Mouse (Mus musculus): ENCODE results near the gene Cenpx. TPM values are rescaled to one million over a fixed set of nuclear protein-coding genes. Genes with fewer than 3 reads are reported as not detected.
"Not testable (repeated sequence)": the region's sequence is repeated elsewhere in the genome, so short reads cannot be mapped to it uniquely, and the experiment has no call there.

Gene Cenpx
- polyA plus RNA-seq, 1 experiment from 2014 or later: 21.7 TPM

DNA sequence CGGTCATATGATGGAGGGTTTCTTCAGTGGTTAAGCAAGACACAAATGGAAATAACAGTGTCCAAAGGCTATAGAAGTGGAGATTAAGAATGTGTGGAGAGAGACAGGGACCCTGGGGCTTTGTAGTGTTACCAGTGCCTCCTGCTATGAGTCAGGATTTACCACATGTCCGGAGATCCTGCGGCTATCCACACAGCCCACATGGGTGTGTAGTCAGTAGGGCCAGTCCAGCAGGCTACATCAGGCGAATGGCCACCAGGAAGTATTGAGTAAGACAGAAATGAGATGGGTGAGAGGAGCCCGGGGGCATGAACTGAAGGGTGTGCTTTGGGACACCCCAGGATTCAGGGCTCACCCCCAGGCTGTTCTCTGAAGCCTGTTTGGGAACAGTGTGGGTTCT, 30.9 kb downstream of the Cenpx start:
- ChIA-PET CTCF (no interaction called here), POLR2A (no interaction called here)
- no peak for ATAC-seq
- in situ Hi-C loops (cut with MboI; ENCODE audit: low pct_unique_long_range_greater_than_20kb): no loop called here
- no peak for DNase-seq (ENCODE audit: low read depth, low spot score)
- no peak for TF ChIP-seq CTCF (IDR thresholded peaks at IDR 0.05)
- H3K27me3 ChIP-seq: no peaks in the 10 kb centered on the region

DNA sequence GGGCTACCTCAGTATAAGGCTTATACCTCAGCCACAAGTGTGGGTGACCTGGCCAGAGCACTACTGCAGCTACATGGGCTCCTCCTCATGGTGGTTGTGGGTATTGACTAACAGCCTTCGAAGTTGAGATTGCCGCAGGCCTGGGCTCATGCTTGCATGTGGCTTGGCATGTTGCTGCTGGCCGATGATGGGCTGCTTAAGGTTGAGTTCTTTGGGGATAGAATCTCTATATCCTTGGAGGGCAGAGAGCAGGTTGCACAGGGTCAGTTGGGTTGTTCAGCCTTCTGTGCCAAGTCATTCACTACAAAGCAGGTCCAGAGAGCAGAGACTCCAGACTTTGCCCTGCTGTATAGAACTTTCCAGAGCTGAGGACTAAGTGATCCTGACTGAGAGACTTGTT, 33.6 kb downstream of the Cenpx start:
- DNase-seq (ENCODE audit: low read depth, low spot score): no peak
- H3K27me3 ChIP-seq: no peaks in the 10 kb centered on the region
- in situ Hi-C loops (cut with MboI; ENCODE audit: low pct_unique_long_range_greater_than_20kb): no loop called here
- no peak for ATAC-seq
- ChIA-PET CTCF (interaction anchor here (0.7 kb wide), 1 partner anchor 15 kb away, joined by 3 read pairs; no protein-coding TSS in a partner anchor), POLR2A (no interaction called here)
- no peak for TF ChIP-seq CTCF (IDR thresholded peaks at IDR 0.05)

- ChIA-PET CTCF (interaction anchor here (0.7 to 1.0 kb wide), 3 partner anchors 13 to 22 kb away, joined by 3 read pairs; no protein-coding TSS in a partner anchor), POLR2A (interaction anchor here (0.6 to 0.9 kb wide), 2 partner anchors 18 to 105 kb away, joined by 4 read pairs; no protein-coding TSS in a partner anchor)
- DNase-seq (ENCODE audit: low read depth, low spot score) (no peak), ATAC-seq (no peak)
- TF ChIP-seq CTCF (IDR thresholded peaks at IDR 0.05): no peak
- H3K27me3 ChIP-seq: no peaks in the 10 kb centered on the region
- in situ Hi-C loops (cut with MboI; ENCODE audit: low pct_unique_long_range_greater_than_20kb): no loop called here
Measured at GRCm38 (mm10) chr11:120676951-120677350, 36.6 kb downstream of the Cenpx start.

DNA sequence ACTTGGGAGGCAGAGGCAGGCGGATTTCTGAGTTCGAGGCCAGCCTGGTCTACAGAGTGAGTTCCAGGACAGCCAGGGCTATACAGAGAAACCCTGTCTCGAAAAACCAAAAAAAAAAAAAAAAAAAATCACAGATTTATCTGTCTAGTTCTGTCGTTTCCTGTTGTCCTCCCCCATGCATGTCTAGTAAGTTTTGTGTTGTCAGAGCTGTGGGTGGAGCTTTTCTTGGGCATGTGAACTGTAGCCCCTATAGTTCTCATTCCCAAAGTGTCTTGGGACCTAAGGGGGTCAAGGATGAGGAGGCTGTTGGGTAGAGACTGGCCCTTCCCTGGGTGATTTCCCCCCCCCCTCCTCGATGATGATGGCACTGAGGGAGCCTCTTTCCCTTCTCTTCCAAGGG, 37.7 kb downstream of the Cenpx start:
- in situ Hi-C loops (cut with MboI; ENCODE audit: low pct_unique_long_range_greater_than_20kb); POLR2A ChIA-PET; ATAC-seq; DNase-seq (ENCODE audit: low read depth, low spot score); H3K27me3 ChIP-seq: not testable (repeated sequence)
- CTCF ChIA-PET: interaction anchor here (1.0 kb wide), 1 partner anchor 16 kb away, joined by 3 read pairs; no protein-coding TSS in a partner anchor

GRCm38 (mm10) chr11:120673594-120674122, 39.9 kb downstream of the Cenpx start:
- H3K27me3 ChIP-seq: peaks cover 4% of the 10 kb centered on the region
- TF ChIP-seq CTCF (IDR thresholded peaks at IDR 0.05): no peak
- DNase-seq (ENCODE audit: low read depth, low spot score): no peak
- in situ Hi-C loops (cut with MboI; ENCODE audit: low pct_unique_long_range_greater_than_20kb): no loop called here
- ChIA-PET CTCF (interaction anchor here (1.3 to 1.5 kb wide), 2 partner anchors 23 to 126 kb away, joined by 3 to 4 read pairs; no protein-coding TSS in a partner anchor), POLR2A (interaction anchor here (1.1 to 2.3 kb wide), 3 partner anchors 12 to 44 kb away, joined by 3 to 12 read pairs (median 4); no protein-coding TSS in a partner anchor)
- no peak for ATAC-seq

DNA sequence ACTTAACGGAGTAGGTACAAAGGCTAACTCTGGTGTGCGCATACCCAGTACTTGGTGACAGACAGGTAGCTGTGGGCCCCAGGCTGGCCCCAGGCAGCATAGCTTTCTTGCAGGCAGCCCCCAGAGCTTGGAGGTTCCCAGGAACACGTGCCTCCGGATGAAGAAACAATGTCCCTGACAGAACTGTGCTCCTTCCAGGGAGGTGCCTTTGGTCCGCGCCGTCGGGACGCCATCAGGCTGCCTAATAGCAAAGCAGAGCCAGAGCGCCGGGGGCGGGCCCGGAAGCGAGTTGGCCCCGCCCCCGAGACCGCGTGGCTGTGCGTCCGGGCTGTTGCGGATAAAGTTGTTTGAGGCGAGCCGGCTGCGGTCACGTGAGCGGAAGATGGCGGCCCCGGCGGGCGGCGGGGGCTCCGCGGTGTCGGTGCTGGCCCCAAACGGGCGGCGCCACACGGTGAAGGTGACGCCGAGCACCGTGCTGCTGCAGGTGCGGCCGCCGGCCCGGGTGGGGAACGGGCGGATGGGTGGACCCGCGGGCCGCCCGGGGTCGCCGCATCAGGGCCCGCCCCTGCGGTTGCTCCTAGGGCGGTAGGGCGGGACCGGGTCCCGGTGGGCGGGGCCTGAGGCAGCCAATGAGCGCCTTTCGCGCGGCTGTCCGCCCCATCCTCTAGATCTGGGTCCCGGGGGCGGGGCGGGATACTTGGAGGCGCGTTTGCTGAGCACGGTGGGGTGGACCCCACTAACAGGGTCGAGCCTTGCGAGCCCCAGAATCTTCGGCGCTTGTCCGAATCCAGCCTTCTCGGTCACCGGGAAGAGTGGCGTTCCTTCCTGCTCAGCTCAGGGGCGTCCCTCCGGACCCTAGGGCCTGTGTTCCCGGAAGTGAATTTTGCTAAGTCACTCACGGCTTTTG, 40.6 kb downstream of the Cenpx start, which contains the start of gene Aspscr1:
Aspscr1 (plus strand) TSS at position 287 of the 907 bp plus-strand sequence.
- H3K27me3 ChIP-seq: peaks cover 8% of the 10 kb centered on the region
- peak; percentile 81 for ATAC-seq
- CTCF ChIA-PET: interaction anchor here (1.5 kb wide), 1 partner anchor 24 kb away, joined by 4 read pairs; no protein-coding TSS in a partner anchor
- no peak for DNase-seq (ENCODE audit: low read depth, low spot score)
- POLR2A ChIA-PET: interaction anchor here (1.3 to 2.3 kb wide), 2 partner anchors 26 to 84 kb away, joined by 3 to 12 read pairs; no protein-coding TSS in a partner anchor
- no peak for TF ChIP-seq CTCF (IDR thresholded peaks at IDR 0.05)
- in situ Hi-C loops (cut with MboI; ENCODE audit: low pct_unique_long_range_greater_than_20kb): no loop called here

GRCm38 (mm10) chr11:120666617-120667016, 46.9 kb downstream of the Cenpx start:
- CTCF ChIA-PET: interaction anchor here (1.4 to 1.7 kb wide), 3 partner anchors 11 to 45 kb away, joined by 3 to 7 read pairs (median 4); no protein-coding TSS in a partner anchor

DNA sequence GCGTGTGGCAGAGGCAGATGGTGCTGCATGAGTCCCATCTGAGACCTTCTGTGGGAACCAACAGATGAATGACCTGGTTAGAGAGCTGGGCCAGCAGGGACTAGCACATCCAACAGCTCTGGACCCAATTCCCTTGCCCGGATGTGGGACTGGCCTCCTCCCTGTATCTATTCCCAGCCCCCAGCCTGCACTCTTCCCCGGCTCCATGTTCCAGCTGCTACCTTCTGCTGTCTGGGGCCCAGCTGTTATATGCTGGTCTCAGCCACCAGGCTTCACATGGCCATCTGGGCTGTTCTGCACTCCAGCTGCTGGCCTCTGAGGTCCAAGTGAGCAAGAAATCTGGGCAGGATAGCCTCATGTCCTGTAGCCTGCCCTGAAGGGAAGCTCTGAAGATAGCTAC, 48.1 kb downstream of the Cenpx start:
- peaks cover 55% of the 10 kb centered on the region for H3K27me3 ChIP-seq
- no peak for TF ChIP-seq CTCF (IDR thresholded peaks at IDR 0.05)
- in situ Hi-C loops (cut with MboI; ENCODE audit: low pct_unique_long_range_greater_than_20kb): no loop called here
- ChIA-PET CTCF (interaction anchor here (1.3 to 1.7 kb wide), 5 partner anchors 12 to 46 kb away, joined by 3 to 7 read pairs (median 3); no protein-coding TSS in a partner anchor), POLR2A (no interaction called here)
- ATAC-seq (no peak), DNase-seq (ENCODE audit: low read depth, low spot score) (no peak)

More at GRCm38 (mm10) chr11:120666617-120667016, 46.9 kb downstream of the Cenpx start:
- in situ Hi-C loops (cut with MboI; ENCODE audit: low pct_unique_long_range_greater_than_20kb): no loop called here
- ATAC-seq: no peak
- no peak for DNase-seq (ENCODE audit: low read depth, low spot score)
- POLR2A ChIA-PET: no interaction called here
- no peak for TF ChIP-seq CTCF (IDR thresholded peaks at IDR 0.05)
- peaks cover 46% of the 10 kb centered on the region for H3K27me3 ChIP-seq

GRCm38 (mm10) chr11:120663714-120664113, 49.8 kb downstream of the Cenpx start:
- no peak for TF ChIP-seq CTCF (IDR thresholded peaks at IDR 0.05)
- DNase-seq (ENCODE audit: low read depth, low spot score): no peak
- peaks cover 66% of the 10 kb centered on the region for H3K27me3 ChIP-seq
- in situ Hi-C loops (cut with MboI; ENCODE audit: low pct_unique_long_range_greater_than_20kb): no loop called here
- ChIA-PET CTCF (no interaction called here), POLR2A (no interaction called here)
- ATAC-seq: no peak

DNA sequence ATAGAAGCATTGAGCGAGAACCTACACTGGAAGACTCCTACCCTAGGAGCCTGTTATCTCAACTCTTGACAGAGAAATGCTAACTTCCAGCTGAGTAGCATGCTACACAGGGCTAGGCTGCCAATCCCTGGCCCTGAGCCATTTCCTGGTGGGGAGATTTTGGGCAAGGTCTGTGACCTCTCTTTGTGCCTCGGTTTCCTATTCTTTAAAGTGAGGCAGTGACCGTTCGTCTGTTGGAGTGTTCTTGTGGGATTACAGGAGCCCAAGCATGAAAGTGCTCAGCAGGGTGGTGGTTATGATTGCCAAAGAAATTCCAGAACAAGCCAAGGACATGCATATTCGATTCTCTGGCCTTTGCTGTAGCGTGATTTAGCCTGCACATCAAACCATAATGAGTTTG, 50.8 kb downstream of the Cenpx start:
- DNase-seq (ENCODE audit: low read depth, low spot score): peak; percentile 62
- CTCF ChIA-PET: interaction anchor here (1.0 to 1.5 kb wide), 2 partner anchors 38 to 51 kb away, joined by 3 to 4 read pairs; partner anchors contain the start of genes Cenpx and Lrrc45
- in situ Hi-C loops (cut with MboI; ENCODE audit: low pct_unique_long_range_greater_than_20kb): no loop called here
- POLR2A ChIA-PET: no interaction called here
- no peak for ATAC-seq
- H3K27me3 ChIP-seq: peaks cover 66% of the 10 kb centered on the region
- TF ChIP-seq CTCF (IDR thresholded peaks at IDR 0.05): no peak
